Mouse (Mus musculus) lung, postnatal 0 days (tissue): Measurements from ENCODE around the gene Zfpl1.

Source experiments
- CTCF ChIP-seq: IDR thresholded peaks from 2 replicates; pipeline ENCODE4 v1.5.1; 2016; ENCODE audit warnings: antibody characterized with exemption, mild to moderate bottlenecking
- EP300 ChIP-seq: IDR thresholded peaks from 2 replicates; pipeline ENCODE4 v1.6.1; 2016; ENCODE audit warnings: antibody characterized with exemption, mild to moderate bottlenecking, control low read depth

GRCm38 (mm10) chr19:6061021-6061533 lies 23.7 kb downstream of the Zfpl1 start, which contains the start of gene Znhit2:
- TF ChIP-seq CTCF: peak; percentile 11; the same call in 1 of the 2 replicates
- TF ChIP-seq EP300: no peak
